Mouse (Mus musculus): ENCODE data around the gene Chd3. TPM values are rescaled to one million over a fixed set of nuclear protein-coding genes. Genes with fewer than 3 reads are reported as not detected.
A peak's percentile ranks its signal among the peaks of the same experiment; 100 is the strongest.
"Not testable (repeated sequence)": the region's sequence is repeated elsewhere in the genome, so short reads cannot be mapped to it uniquely, and the experiment has no call there.

Gene Chd3
- polyA plus RNA-seq, 1 experiment from 2014 or later: 41.7 TPM

GRCm38 (mm10) chr11:69394591-69395167 is 25.5 kb upstream of the Chd3 start:
- peaks cover 16% of the 10 kb centered on the region for H3K36me3 ChIP-seq
- 2% methylated on average over 31 of the region's 31 CpGs for WGBS
- H3K4me3 ChIP-seq: peak overlapping the region; percentile 63
- H3K27me3 ChIP-seq (ENCODE audit: low read depth, poor library complexity, severe bottlenecking); H3K9me3 ChIP-seq (replicated peaks): not testable (repeated sequence)
- peaks cover 51% of the 10 kb centered on the region for H3K4me1 ChIP-seq
- DNase-seq (ENCODE audit: low spot score): peak; percentile 44
- H3K27ac ChIP-seq (replicated peaks): peak overlapping the region; percentile 99

- DNase-seq (ENCODE audit: low spot score): peak; percentile 55
- Histone ChIP-seq H3K9me3 (replicated peaks) (no peaks in the 10 kb centered on the region), H3K27me3 (ENCODE audit: low read depth, poor library complexity, severe bottlenecking) (no peaks in the 10 kb centered on the region), H3K36me3 (peaks cover 10% of the 10 kb centered on the region), H3K4me1 (peaks cover 15% of the 10 kb centered on the region), H3K4me3 (no peak overlapping the region), H3K27ac (replicated peaks) (no peak overlapping the region)
- 52% methylated on average over 10 of the region's 10 CpGs for WGBS
These were observed 21.3 kb upstream of the Chd3 start for GRCm38 (mm10) chr11:69390400-69391034.

- peaks cover 10% of the 10 kb centered on the region for H3K36me3 ChIP-seq
- H3K4me3 ChIP-seq: no peak overlapping the region
- 74% methylated on average over 14 of the region's 14 CpGs for WGBS
- H3K9me3 ChIP-seq (replicated peaks): no peaks in the 10 kb centered on the region
- no peak for DNase-seq (ENCODE audit: low spot score)
- H3K27ac ChIP-seq (replicated peaks): peak overlapping the region; percentile 17; the same call in 1 of the 2 replicates
- no peaks in the 10 kb centered on the region for H3K27me3 ChIP-seq (ENCODE audit: low read depth, poor library complexity, severe bottlenecking)
- peaks cover 15% of the 10 kb centered on the region for H3K4me1 ChIP-seq
These were observed 20.6 kb upstream of the Chd3 start for GRCm38 (mm10) chr11:69389531-69390399.

- Histone ChIP-seq H3K9me3 (replicated peaks) (no peaks in the 10 kb centered on the region), H3K4me1 (peaks cover 8% of the 10 kb centered on the region), H3K4me3 (no peak overlapping the region), H3K27ac (replicated peaks) (no peak overlapping the region), H3K36me3 (peaks cover 10% of the 10 kb centered on the region), H3K27me3 (ENCODE audit: low read depth, poor library complexity, severe bottlenecking) (no peaks in the 10 kb centered on the region)
- DNase-seq (ENCODE audit: low spot score): no peak
- 95% methylated on average over 4 of the region's 4 CpGs for WGBS
These were observed 19.5 kb upstream of the Chd3 start for GRCm38 (mm10) chr11:69388680-69389079.

- Histone ChIP-seq H3K27ac (replicated peaks) (no peak overlapping the region), H3K4me1 (peaks cover 8% of the 10 kb centered on the region), H3K36me3 (0 out of 2 replicates have a peak, but pooled peaks cover 4% of the 10 kb centered on the region), H3K9me3 (replicated peaks) (no peaks in the 10 kb centered on the region), H3K4me3 (no peak overlapping the region), H3K27me3 (ENCODE audit: low read depth, poor library complexity, severe bottlenecking) (no peaks in the 10 kb centered on the region)
- no peak for DNase-seq (ENCODE audit: low spot score)
- 87% methylated on average over 7 of the region's 7 CpGs for WGBS
These were observed 17.6 kb upstream of the Chd3 start for GRCm38 (mm10) chr11:69386758-69387157.

GRCm38 (mm10) chr11:69384979-69385378 is 15.8 kb upstream of the Chd3 start:
- Histone ChIP-seq H3K4me3 (no peak overlapping the region), H3K36me3 (no peaks in the 10 kb centered on the region), H3K27me3 (ENCODE audit: low read depth, poor library complexity, severe bottlenecking) (no peaks in the 10 kb centered on the region), H3K4me1 (peaks cover 5% of the 10 kb centered on the region), H3K27ac (replicated peaks) (no peak overlapping the region), H3K9me3 (replicated peaks) (no peaks in the 10 kb centered on the region)
- 91% methylated on average over 6 of the region's 6 CpGs for WGBS
- no peak for DNase-seq (ENCODE audit: low spot score)

GRCm38 (mm10) chr11:69382478-69383105 is 13.4 kb upstream of the Chd3 start:
- DNase-seq (ENCODE audit: low spot score): no peak
- H3K36me3 ChIP-seq: peaks cover 14% of the 10 kb centered on the region
- 78% methylated on average over 10 of the region's 10 CpGs for WGBS

GRCm38 (mm10) chr11:69381356-69381755 is 12.2 kb upstream of the Chd3 start:
- H3K27me3 ChIP-seq (ENCODE audit: low read depth, poor library complexity, severe bottlenecking): no peaks in the 10 kb centered on the region
- no peaks in the 10 kb centered on the region for H3K4me1 ChIP-seq
- H3K27ac ChIP-seq (replicated peaks): no peak overlapping the region
- peaks cover 21% of the 10 kb centered on the region for H3K36me3 ChIP-seq
- no peak overlapping the region for H3K4me3 ChIP-seq
- DNase-seq (ENCODE audit: low spot score): no peak
- 81% methylated on average over 6 of the region's 6 CpGs for WGBS
- H3K9me3 ChIP-seq (replicated peaks): no peaks in the 10 kb centered on the region

More at GRCm38 (mm10) chr11:69382478-69383105, 13.4 kb upstream of the Chd3 start:
- H3K4me1 ChIP-seq: no peaks in the 10 kb centered on the region
- H3K9me3 ChIP-seq (replicated peaks): no peaks in the 10 kb centered on the region
- no peak overlapping the region for H3K4me3 ChIP-seq
- H3K27me3 ChIP-seq (ENCODE audit: low read depth, poor library complexity, severe bottlenecking): no peaks in the 10 kb centered on the region
- no peak overlapping the region for H3K27ac ChIP-seq (replicated peaks)

GRCm38 (mm10) chr11:69379600-69379999 is 10.4 kb upstream of the Chd3 start:
- DNase-seq (ENCODE audit: low spot score): no peak
- 86% methylated on average over 3 of the region's 3 CpGs for WGBS

DNA sequence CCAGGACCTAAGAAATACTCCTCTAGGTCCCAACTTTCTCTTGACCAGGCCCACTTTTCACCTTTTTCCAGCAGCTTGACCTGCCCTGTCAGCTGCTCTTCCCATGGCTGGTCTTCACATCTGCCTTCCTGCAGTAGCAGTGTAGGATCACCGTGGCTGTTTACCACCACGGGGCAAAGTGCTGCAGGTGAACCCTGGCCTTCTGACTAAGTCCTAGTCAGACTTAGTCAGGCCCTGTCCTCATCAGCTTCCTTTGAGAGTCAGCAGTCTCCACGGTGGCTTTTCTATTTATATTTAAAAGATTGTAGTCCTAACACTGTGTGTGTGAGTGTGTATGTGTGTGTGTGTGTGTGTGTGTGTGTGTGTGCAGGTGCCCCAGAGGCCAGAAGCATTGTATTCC is 8.6 kb upstream of the Chd3 start:
- Histone ChIP-seq H3K27ac (replicated peaks) (no peak overlapping the region), H3K4me3 (no peak overlapping the region), H3K36me3 (peaks cover 54% of the 10 kb centered on the region), H3K9me3 (replicated peaks) (no peaks in the 10 kb centered on the region), H3K4me1 (peaks cover 11% of the 10 kb centered on the region), H3K27me3 (ENCODE audit: low read depth, poor library complexity, severe bottlenecking) (no peaks in the 10 kb centered on the region)
- no peak for DNase-seq (ENCODE audit: low spot score)
- 89% methylated on average over 3 of the region's 3 CpGs for WGBS

More at GRCm38 (mm10) chr11:69379600-69379999, 10.4 kb upstream of the Chd3 start:
- Histone ChIP-seq H3K27me3 (ENCODE audit: low read depth, poor library complexity, severe bottlenecking) (no peaks in the 10 kb centered on the region), H3K9me3 (replicated peaks) (no peaks in the 10 kb centered on the region), H3K4me1 (no peaks in the 10 kb centered on the region; the same call in 1 of the 2 replicates), H3K4me3 (no peak overlapping the region), H3K27ac (replicated peaks) (no peak overlapping the region), H3K36me3 (peaks cover 37% of the 10 kb centered on the region)

DNA sequence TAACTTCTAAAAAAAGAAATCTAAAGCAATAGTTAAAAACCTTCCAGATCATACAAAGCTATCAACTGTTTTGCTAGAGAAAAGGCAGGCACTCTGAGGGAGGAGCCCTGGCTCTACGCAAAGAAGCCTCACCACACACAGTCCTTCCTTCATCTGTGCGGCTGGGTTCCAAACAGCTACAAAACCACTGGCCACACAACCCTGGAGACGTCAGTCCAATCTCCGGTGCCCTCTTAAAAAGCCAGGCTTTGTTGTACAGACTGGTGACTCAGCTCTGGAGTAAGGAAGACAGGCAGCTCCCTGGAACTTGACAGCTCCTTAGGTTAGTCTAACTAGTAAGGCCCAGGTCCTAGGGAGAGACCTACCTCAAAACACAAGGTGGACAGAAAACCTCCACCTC is 6.4 kb upstream of the Chd3 start:
- no peak for DNase-seq (ENCODE audit: low spot score)
- Histone ChIP-seq H3K4me3 (no peak overlapping the region), H3K4me1 (peaks cover 32% of the 10 kb centered on the region), H3K36me3 (peaks cover 63% of the 10 kb centered on the region), H3K27me3 (ENCODE audit: low read depth, poor library complexity, severe bottlenecking) (no peaks in the 10 kb centered on the region), H3K27ac (replicated peaks) (no peak overlapping the region), H3K9me3 (replicated peaks) (no peaks in the 10 kb centered on the region)
- 90% methylated on average over 4 of the region's 4 CpGs for WGBS

DNA sequence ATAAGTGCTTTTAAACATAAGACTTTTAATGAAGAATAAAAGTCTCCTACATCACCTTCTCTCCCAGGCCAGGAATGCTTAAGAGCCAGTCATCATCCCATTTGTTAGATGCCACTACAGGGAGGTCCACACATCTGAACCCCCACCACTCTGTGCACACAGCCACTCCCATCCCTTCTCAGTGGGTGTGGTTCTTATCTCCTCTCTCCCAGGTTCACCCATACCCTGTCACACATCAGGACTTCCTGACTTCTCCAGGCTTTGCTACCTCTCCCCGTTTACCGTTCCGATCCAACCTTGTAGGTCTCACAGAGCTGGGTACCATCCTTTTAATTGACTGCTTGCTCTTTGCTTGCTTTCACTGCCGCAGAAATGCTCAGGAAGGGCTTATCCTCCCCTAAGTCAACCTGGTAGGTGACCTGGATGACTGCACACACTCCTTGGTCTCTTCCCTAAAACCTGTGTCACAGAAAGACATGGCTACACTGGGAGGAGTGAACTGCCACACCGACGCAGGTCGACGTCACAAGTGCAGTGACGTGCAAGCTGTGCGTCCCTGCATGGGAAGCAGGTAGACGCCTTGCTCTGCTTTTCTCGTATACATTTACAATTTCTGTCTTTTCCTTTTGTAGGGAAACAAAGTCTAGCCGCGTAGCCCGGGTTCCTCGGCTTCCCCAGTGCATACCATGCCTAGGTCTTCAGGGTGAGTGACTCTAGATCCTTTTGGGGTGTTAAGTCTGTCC is 4.2 kb upstream of the Chd3 start:
- H3K4me3 ChIP-seq: no peak overlapping the region
- no peaks in the 10 kb centered on the region for H3K9me3 ChIP-seq (replicated peaks)
- no peak overlapping the region for H3K27ac ChIP-seq (replicated peaks)
- WGBS: 90% methylated on average over 16 of the region's 16 CpGs
- peaks cover 57% of the 10 kb centered on the region for H3K36me3 ChIP-seq
- DNase-seq (ENCODE audit: low spot score): no peak
- peaks cover 48% of the 10 kb centered on the region for H3K4me1 ChIP-seq
- H3K27me3 ChIP-seq (ENCODE audit: low read depth, poor library complexity, severe bottlenecking): no peaks in the 10 kb centered on the region
